Mouse (Mus musculus): ENCODE results near the gene Gm20388. TPM values are rescaled to one million over a fixed set of nuclear protein-coding genes. Genes with fewer than 3 reads are reported as not detected.
A peak's percentile ranks its signal among the peaks of the same experiment; 100 is the strongest.
"Not testable (repeated sequence)": the region's sequence is repeated elsewhere in the genome, so short reads cannot be mapped to it uniquely, and the experiment has no call there.

Gene Gm20388
- polyA plus RNA-seq, 1 experiment from 2014 or later, result not detected

GRCm38 (mm10) chr8:121301978-121302649 lies 1391.5 kb downstream of the Gm20388 start:
- H3K9me3 ChIP-seq (ENCODE audit: control insufficient read depth, low read length), result no peaks in the 10 kb centered on the region
- H3K27ac ChIP-seq (ENCODE audit: low read length), result peak overlapping the region; percentile 75
- no peaks in the 10 kb centered on the region for H3K27me3 ChIP-seq (ENCODE audit: control insufficient read depth, insufficient read depth, low read depth, low read length)
- H3K4me2 ChIP-seq (ENCODE audit: low read depth, low read length), result peak overlapping the region; percentile 46
- no peak overlapping the region for H3K4me3 ChIP-seq (ENCODE audit: low read length)
- peaks cover 25% of the 10 kb centered on the region for H3K4me1 ChIP-seq (replicated peaks; ENCODE audit: control insufficient read depth, insufficient read depth, low read length)
- ATAC-seq (ENCODE audit: low read depth), result no peak
- H3K9ac ChIP-seq (ENCODE audit: low read length), result no peak overlapping the region
- WGBS, result 46% methylated on average over 10 of the region's 10 CpGs
- H3K36me3 ChIP-seq (ENCODE audit: control insufficient read depth, insufficient read depth, low read length), result no peaks in the 10 kb centered on the region

GRCm38 (mm10) chr8:121307723-121308122 lies 1397.1 kb downstream of the Gm20388 start:
- Histone ChIP-seq H3K9ac (ENCODE audit: low read length) (no peak overlapping the region), H3K27me3 (ENCODE audit: control insufficient read depth, insufficient read depth, low read depth, low read length) (no peaks in the 10 kb centered on the region), H3K36me3 (ENCODE audit: control insufficient read depth, insufficient read depth, low read length) (no peaks in the 10 kb centered on the region), H3K4me1 (replicated peaks; ENCODE audit: control insufficient read depth, insufficient read depth, low read length) (peaks cover 18% of the 10 kb centered on the region), H3K27ac (ENCODE audit: low read length) (no peak overlapping the region), H3K4me3 (ENCODE audit: low read length) (no peak overlapping the region), H3K9me3 (ENCODE audit: control insufficient read depth, low read length) (no peaks in the 10 kb centered on the region), H3K4me2 (ENCODE audit: low read depth, low read length) (no peak overlapping the region)
- peak; percentile 54; the same call in 1 of the 2 replicates for ATAC-seq (ENCODE audit: low read depth)
- 62% methylated on average over 7 of the region's 7 CpGs for WGBS

GRCm38 (mm10) chr8:121310976-121311819 lies 1400.6 kb downstream of the Gm20388 start:
- Histone ChIP-seq H3K4me1 (replicated peaks; ENCODE audit: control insufficient read depth, insufficient read depth, low read length) (peaks cover 24% of the 10 kb centered on the region), H3K27me3 (ENCODE audit: control insufficient read depth, insufficient read depth, low read depth, low read length) (no peaks in the 10 kb centered on the region), H3K4me3 (ENCODE audit: low read length) (no peak overlapping the region), H3K9me3 (ENCODE audit: control insufficient read depth, low read length) (no peaks in the 10 kb centered on the region), H3K27ac (ENCODE audit: low read length) (no peak overlapping the region), H3K9ac (ENCODE audit: low read length) (peak overlapping the region; percentile 5; the same call in 1 of the 2 replicates), H3K4me2 (ENCODE audit: low read depth, low read length) (peak overlapping the region; percentile 16; the same call in 1 of the 2 replicates), H3K36me3 (ENCODE audit: control insufficient read depth, insufficient read depth, low read length) (no peaks in the 10 kb centered on the region)
- no peak for ATAC-seq (ENCODE audit: low read depth)
- 20% methylated on average over 25 of the region's 25 CpGs for WGBS

- H3K9ac ChIP-seq (ENCODE audit: low read length), result no peak overlapping the region
- no peaks in the 10 kb centered on the region for H3K9me3 ChIP-seq (ENCODE audit: control insufficient read depth, low read length)
- no peak overlapping the region for H3K27ac ChIP-seq (ENCODE audit: low read length)
- H3K27me3 ChIP-seq (ENCODE audit: control insufficient read depth, insufficient read depth, low read depth, low read length), result no peaks in the 10 kb centered on the region
- H3K36me3 ChIP-seq (ENCODE audit: control insufficient read depth, insufficient read depth, low read length), result no peaks in the 10 kb centered on the region
- no peak for ATAC-seq (ENCODE audit: low read depth)
- H3K4me1 ChIP-seq (replicated peaks; ENCODE audit: control insufficient read depth, insufficient read depth, low read length), result peaks cover 17% of the 10 kb centered on the region
- no peak overlapping the region for H3K4me3 ChIP-seq (ENCODE audit: low read length)
- H3K4me2 ChIP-seq (ENCODE audit: low read depth, low read length), result no peak overlapping the region
- WGBS, result 37% methylated on average over 6 of the region's 6 CpGs
These were observed 1402.8 kb downstream of the Gm20388 start for GRCm38 (mm10) chr8:121313458-121313857.

- Histone ChIP-seq H3K36me3 (ENCODE audit: control insufficient read depth, insufficient read depth, low read length) (no peaks in the 10 kb centered on the region), H3K4me1 (replicated peaks; ENCODE audit: control insufficient read depth, insufficient read depth, low read length) (peaks cover 17% of the 10 kb centered on the region), H3K9me3 (ENCODE audit: control insufficient read depth, low read length) (no peaks in the 10 kb centered on the region), H3K9ac (ENCODE audit: low read length) (no peak overlapping the region), H3K27ac (ENCODE audit: low read length) (no peak overlapping the region), H3K4me2 (ENCODE audit: low read depth, low read length) (no peak overlapping the region), H3K4me3 (ENCODE audit: low read length) (no peak overlapping the region), H3K27me3 (ENCODE audit: control insufficient read depth, insufficient read depth, low read depth, low read length) (no peaks in the 10 kb centered on the region)
- no peak for ATAC-seq (ENCODE audit: low read depth)
- 55% methylated on average over 5 of the region's 5 CpGs for WGBS
These were observed 1403.4 kb downstream of the Gm20388 start for GRCm38 (mm10) chr8:121314036-121314435.

- Histone ChIP-seq H3K4me3 (ENCODE audit: low read length) (no peak overlapping the region), H3K4me1 (replicated peaks; ENCODE audit: control insufficient read depth, insufficient read depth, low read length) (peaks cover 17% of the 10 kb centered on the region), H3K36me3 (ENCODE audit: control insufficient read depth, insufficient read depth, low read length) (no peaks in the 10 kb centered on the region), H3K9me3 (ENCODE audit: control insufficient read depth, low read length) (no peaks in the 10 kb centered on the region), H3K9ac (ENCODE audit: low read length) (peak overlapping the region; percentile 46; the same call in 1 of the 2 replicates), H3K27me3 (ENCODE audit: control insufficient read depth, insufficient read depth, low read depth, low read length) (no peaks in the 10 kb centered on the region), H3K4me2 (ENCODE audit: low read depth, low read length) (no peak overlapping the region), H3K27ac (ENCODE audit: low read length) (peak overlapping the region; percentile 26; the same call in 1 of the 2 replicates)
- ATAC-seq (ENCODE audit: low read depth), result no peak
- 23% methylated on average over 3 of the region's 3 CpGs for WGBS
These were observed 1404.9 kb downstream of the Gm20388 start for GRCm38 (mm10) chr8:121315569-121315968.

GRCm38 (mm10) chr8:121316009-121316408 lies 1405.4 kb downstream of the Gm20388 start:
- H3K4me1 ChIP-seq (replicated peaks; ENCODE audit: control insufficient read depth, insufficient read depth, low read length), result peaks cover 13% of the 10 kb centered on the region
- no peaks in the 10 kb centered on the region for H3K36me3 ChIP-seq (ENCODE audit: control insufficient read depth, insufficient read depth, low read length)
- H3K27ac ChIP-seq (ENCODE audit: low read length), result peak overlapping the region; percentile 26; the same call in 1 of the 2 replicates
- peak; percentile 40; the same call in 1 of the 2 replicates for ATAC-seq (ENCODE audit: low read depth)
- no peaks in the 10 kb centered on the region for H3K9me3 ChIP-seq (ENCODE audit: control insufficient read depth, low read length)
- H3K27me3 ChIP-seq (ENCODE audit: control insufficient read depth, insufficient read depth, low read depth, low read length), result no peaks in the 10 kb centered on the region
- H3K9ac ChIP-seq (ENCODE audit: low read length), result peak overlapping the region; percentile 46; the same call in 1 of the 2 replicates
- 11% methylated on average over 18 of the region's 18 CpGs for WGBS
- H3K4me2 ChIP-seq (ENCODE audit: low read depth, low read length), result no peak overlapping the region
- no peak overlapping the region for H3K4me3 ChIP-seq (ENCODE audit: low read length)

GRCm38 (mm10) chr8:121318756-121319155 lies 1408.1 kb downstream of the Gm20388 start:
- not testable (repeated sequence) for H3K27ac ChIP-seq (ENCODE audit: low read length); H3K9me3 ChIP-seq (ENCODE audit: control insufficient read depth, low read length); H3K27me3 ChIP-seq (ENCODE audit: control insufficient read depth, insufficient read depth, low read depth, low read length); H3K4me3 ChIP-seq (ENCODE audit: low read length); H3K4me2 ChIP-seq (ENCODE audit: low read depth, low read length); H3K9ac ChIP-seq (ENCODE audit: low read length); ATAC-seq (ENCODE audit: low read depth); H3K36me3 ChIP-seq (ENCODE audit: control insufficient read depth, insufficient read depth, low read length); H3K4me1 ChIP-seq (replicated peaks; ENCODE audit: control insufficient read depth, insufficient read depth, low read length)
- WGBS, result 27% methylated on average over 3 of the region's 19 CpGs

GRCm38 (mm10) chr8:121319491-121319890 lies 1408.8 kb downstream of the Gm20388 start:
- Histone ChIP-seq H3K9me3 (ENCODE audit: control insufficient read depth, low read length) (no peaks in the 10 kb centered on the region), H3K27ac (ENCODE audit: low read length) (no peak overlapping the region), H3K4me3 (ENCODE audit: low read length) (no peak overlapping the region), H3K36me3 (ENCODE audit: control insufficient read depth, insufficient read depth, low read length) (no peaks in the 10 kb centered on the region), H3K4me2 (ENCODE audit: low read depth, low read length) (no peak overlapping the region), H3K9ac (ENCODE audit: low read length) (no peak overlapping the region), H3K4me1 (replicated peaks; ENCODE audit: control insufficient read depth, insufficient read depth, low read length) (peaks cover 10% of the 10 kb centered on the region), H3K27me3 (ENCODE audit: control insufficient read depth, insufficient read depth, low read depth, low read length) (no peaks in the 10 kb centered on the region)
- WGBS, result 51% methylated on average over 5 of the region's 5 CpGs
- ATAC-seq (ENCODE audit: low read depth), result no peak
